8 mouse cellular contexts compared by ENCODE assay signal in the genomic region with DNA sequence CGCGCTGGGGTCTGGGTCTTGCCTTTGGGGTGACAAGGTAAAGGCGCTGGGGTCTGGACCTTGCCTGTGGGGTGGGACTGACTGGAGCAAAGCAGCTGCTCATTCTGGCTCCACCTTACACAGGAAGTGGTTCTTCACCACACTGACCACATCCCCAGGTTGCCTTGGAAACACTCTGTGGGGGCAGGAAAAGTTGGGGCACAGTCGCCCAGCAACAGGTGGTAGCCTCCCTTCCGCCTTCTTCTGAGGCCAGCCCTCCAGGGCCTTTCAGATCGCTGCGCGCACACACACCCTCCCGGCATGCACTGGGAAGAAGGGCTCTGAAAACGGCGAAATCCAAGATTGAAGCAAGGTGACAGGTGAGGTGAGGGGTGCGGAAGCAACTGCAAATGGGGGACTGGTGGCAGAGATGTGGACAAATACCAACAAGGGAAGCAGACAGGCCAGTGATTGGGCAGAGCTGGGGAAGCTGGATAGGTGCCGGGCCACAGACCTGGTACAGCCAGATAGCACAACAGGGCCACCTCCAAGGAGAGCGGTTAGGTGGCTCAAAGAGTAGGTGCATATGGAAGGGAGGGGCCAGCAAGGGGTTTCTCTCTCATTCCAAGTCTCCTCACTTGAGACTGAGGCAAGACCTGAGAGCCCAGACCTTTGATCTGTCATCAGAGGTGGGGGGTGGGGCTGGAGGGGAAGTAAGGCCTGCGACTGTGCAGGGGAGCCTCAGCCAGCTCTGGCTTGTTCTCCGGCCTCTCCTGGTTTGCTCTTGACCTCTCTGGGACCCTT. TPM values are rescaled to one million over a fixed set of nuclear protein-coding genes. Genes with fewer than 3 reads are reported as not detected.
DNase-seq lines count a peak whose midpoint lies in the region; ATAC-seq and TF ChIP-seq lines count a peak whose summit lies in the region.

A gene (plus strand): TSS at position 246 of the 783 bp plus-strand sequence.

- H3K27me3 ChIP-seq in testis, adult 2 months (ENCODE audit: control insufficient read depth, insufficient read depth, low read length), result no peaks in the 10 kb centered on the region
- no peaks in the 10 kb centered on the region for H3K27me3 ChIP-seq in hindbrain, embryonic 13.5 days
- no peaks in the 10 kb centered on the region for H3K27me3 ChIP-seq in liver, embryonic 13.5 days

- no peaks in the 10 kb centered on the region for H3K9me3 ChIP-seq in hindbrain, embryonic 13.5 days
- H3K9me3 ChIP-seq in liver, embryonic 13.5 days (replicated peaks), result no peaks in the 10 kb centered on the region

- 0 out of 2 replicates have a peak within 1 kb of the TSS, but pooled peaks have one; percentile 3 for H3K4me2 ChIP-seq in hindbrain, embryonic 13.5 days
- H3K4me2 ChIP-seq in liver, embryonic 13.5 days, result peak within 1 kb of the TSS; percentile 75

- TF ChIP-seq CTCF in testis, adult 2 months (IDR thresholded peaks at IDR 0.05; ENCODE audit: control insufficient read depth, insufficient read depth, insufficient replicate concordance, low read depth, low read length), result no peak
- no peak for TF ChIP-seq CTCF in cortical plate, adult 2 months (IDR thresholded peaks at IDR 0.05; ENCODE audit: extremely low read depth, insufficient read depth, low read length)

- DNase-seq in testis, postnatal 10 days (ENCODE audit: low spot score), result no peak
- DNase-seq in liver, embryonic 13.5 days, result peak; percentile 79
- DNase-seq in ovary, postnatal 36 days (ENCODE audit: low spot score), result peak; percentile 49
- DNase-seq in left cerebral cortex, adult 18-20 months (ENCODE audit: low spot score in 2 of 2), result no peak
- no peak for DNase-seq in embryo, embryonic 9.5 days (ENCODE audit: extremely low spot score)

- 0 out of 2 replicates have a peak, but pooled peaks have one; percentile 24 for TF ChIP-seq POLR2A in testis, adult 2 months (IDR thresholded peaks at IDR 0.05; ENCODE audit: control insufficient read depth, low read depth, low read length)
- no peak for TF ChIP-seq POLR2A in cortical plate, adult 2 months (IDR thresholded peaks at IDR 0.05; ENCODE audit: extremely low read depth, insufficient read depth, low read length)

- no peaks in the 10 kb centered on the region for H3K36me3 ChIP-seq in testis, adult 2 months (ENCODE audit: control insufficient read depth, insufficient read depth, low read length)
- H3K36me3 ChIP-seq in hindbrain, embryonic 13.5 days, result no peaks in the 10 kb centered on the region
- H3K36me3 ChIP-seq in liver, embryonic 13.5 days, result peaks cover 14% of the 10 kb centered on the region

- peaks cover 19% of the 10 kb centered on the region for H3K4me1 ChIP-seq in testis, adult 2 months (ENCODE audit: control insufficient read depth, insufficient read depth, low read length)
- H3K4me1 ChIP-seq in cortical plate, adult 2 months (ENCODE audit: control insufficient read depth, insufficient read depth, low read length), result no peaks in the 10 kb centered on the region
- peaks cover 8% of the 10 kb centered on the region for H3K4me1 ChIP-seq in hindbrain, embryonic 13.5 days (replicated peaks)
- peaks cover 73% of the 10 kb centered on the region for H3K4me1 ChIP-seq in liver, embryonic 13.5 days (replicated peaks)

- peak within 1 kb of the TSS; percentile 89 for H3K4me3 ChIP-seq in testis, adult 2 months (ENCODE audit: control insufficient read depth, low read depth, low read length)
- H3K4me3 ChIP-seq in cortical plate, adult 2 months (ENCODE audit: insufficient read depth, low read length), result peak within 1 kb of the TSS; percentile 35
- no peak within 1 kb of the TSS for H3K4me3 ChIP-seq in hindbrain, embryonic 13.5 days
- H3K4me3 ChIP-seq in liver, embryonic 13.5 days (replicated peaks), result peak within 1 kb of the TSS; percentile 64

- no peak for ATAC-seq in hindbrain, embryonic 13.5 days (ENCODE audit: low FRiP score)
- ATAC-seq in liver, embryonic 13.5 days (ENCODE audit: low read depth), result peak; percentile 87

- H3K27ac ChIP-seq in testis, adult 2 months (ENCODE audit: control insufficient read depth, insufficient read depth, low read depth, low read length), result peak within 1 kb of the TSS; percentile 71
- peak within 1 kb of the TSS; percentile 64 for H3K27ac ChIP-seq in cortical plate, adult 2 months (ENCODE audit: insufficient read depth, low read length)
- no peak within 1 kb of the TSS for H3K27ac ChIP-seq in hindbrain, embryonic 13.5 days
- peak within 1 kb of the TSS; percentile 93 for H3K27ac ChIP-seq in liver, embryonic 13.5 days

- H3K9ac ChIP-seq in hindbrain, embryonic 13.5 days, result no peak within 1 kb of the TSS
- peak within 1 kb of the TSS; percentile 74 for H3K9ac ChIP-seq in liver, embryonic 13.5 days

- 68% methylated on average over 16 of the region's 16 CpGs for WGBS in hindbrain, embryonic 13.5 days
- 10% methylated on average over 16 of the region's 16 CpGs for WGBS in liver, embryonic 13.5 days (ENCODE audit: insufficient replicate concordance)

RNA-seq across cellular contexts. Expression of the gene that starts here (rescaled TPM):
- polyA plus RNA-seq in testis, adult 2 months (2012; rRNA removed), result 4.6 and 4.9 TPM in 2 replicates
- polyA plus RNA-seq in cortical plate, adult 2 months (2012; rRNA removed), result 2.6 and 2.8 TPM in 2 replicates
- polyA plus RNA-seq in hindbrain, embryonic 13.5 days (2015; fragmentation: Nextera tagmentation; extraction: Ambion mirVana), result 1.5 and 2.1 TPM in 2 replicates
- polyA plus RNA-seq in liver, embryonic 13.5 days (2015; fragmentation: Nextera tagmentation; extraction: Ambion mirVana), result 7.0 and 7.3 TPM in 2 replicates
- 1 to 10 TPM; 1.1 to 1.6 TPM for total RNA-seq in left cerebral cortex, adult 18-20 months (2021)

Comparison
In these comparisons a context has a peak if more than half of its experiments do, and no peak if none do; other contexts are left out.
1. DNase-seq: peak in liver, embryonic 13.5 days (single experiment) and ovary, postnatal 36 days (single experiment); none in testis, postnatal 10 days (single experiment), left cerebral cortex, adult 18-20 months (0 of 2) and embryo, embryonic 9.5 days (single experiment).